Mouse (Mus musculus) myocyte (in vitro differentiated cells): ENCODE data around the gene Cdk7. TPM values are rescaled to one million over a fixed set of nuclear protein-coding genes. Genes with fewer than 3 reads are reported as not detected.
A peak's percentile ranks its signal among the peaks of the same experiment; 100 is the strongest.
"Not testable (repeated sequence)": the region's sequence is repeated elsewhere in the genome, so short reads cannot be mapped to it uniquely, and the experiment has no call there.

Experiments used
- H3K27me3 ChIP-seq: one replicate; pipeline ENCODE4 v1.6.1; 2011; ENCODE audit not compliant: control insufficient read depth, insufficient read depth, insufficient read length
- H3K36me3 ChIP-seq: one replicate; pipeline ENCODE4 v1.6.1; 2011; ENCODE audit not compliant: control insufficient read depth, insufficient read depth
- H3K4me2 ChIP-seq: one replicate; pipeline ENCODE4 v1.6.1; 2011; ENCODE audit warnings: low read depth, control low read depth
- H3K4me3 ChIP-seq: one replicate; pipeline ENCODE4 v1.5.1; 2011; ENCODE audit warnings: mild to moderate bottlenecking, control low read depth, moderate library complexity
- H3K79me2 ChIP-seq: one replicate; pipeline ENCODE4 v1.6.1; 2011; ENCODE audit not compliant: control insufficient read depth, insufficient read depth
- H3ac ChIP-seq: one replicate; pipeline ENCODE4 v1.6.1; 2011; ENCODE audit not compliant: control insufficient read depth, insufficient read length
- CEBPB ChIP-seq: IDR thresholded peaks from 2 replicates; pipeline ENCODE4 v1.6.1; 2011; ENCODE audit warnings: mild to moderate bottlenecking, moderate library complexity; ENCODE audit not compliant: poor library complexity, insufficient read depth, severe bottlenecking
- E2F4 ChIP-seq: IDR thresholded peaks from one replicate; pipeline ENCODE4 v1.6.1; 2011; ENCODE audit warnings: mild to moderate bottlenecking, control low read depth, moderate library complexity; ENCODE audit not compliant: insufficient read depth
- MAX ChIP-seq: IDR thresholded peaks from one replicate; pipeline ENCODE4 v1.6.1; 2011; ENCODE audit warnings: low read depth, mild to moderate bottlenecking, control low read depth
- MYOD1 ChIP-seq, 3 experiments: IDR thresholded peaks; one replicate each; pipeline ENCODE4 v1.6.1; 2011; ENCODE audit warnings: control low read depth in 2 of 3, low read depth in 2 of 3, mild to moderate bottlenecking in 2 of 3, moderate library complexity in 1 of 3; ENCODE audit not compliant: insufficient read length in 2 of 3, control insufficient read depth in 1 of 3
- MYOG ChIP-seq, 3 experiments: IDR thresholded peaks; one replicate each; pipeline ENCODE4 v1.6.1; 2011; ENCODE audit warnings: control low read depth in 2 of 3, low read depth in 2 of 3, mild to moderate bottlenecking in 2 of 3; ENCODE audit not compliant: insufficient read length in 2 of 3, control insufficient read depth in 1 of 3, insufficient read depth in 1 of 3
- POLR2A ChIP-seq: IDR thresholded peaks from one replicate; pipeline ENCODE4 v1.6.1; 2011; ENCODE audit warnings: low read depth, mild to moderate bottlenecking, control low read depth, moderate library complexity; ENCODE audit not compliant: insufficient read length
- POLR2AphosphoS2 ChIP-seq: IDR thresholded peaks from one replicate; pipeline ENCODE4 v1.6.1; 2011; ENCODE audit warnings: low read depth, control low read depth; ENCODE audit not compliant: insufficient read length
- REST ChIP-seq: IDR thresholded peaks from one replicate; pipeline ENCODE4 v1.6.1; 2011; ENCODE audit warnings: mild to moderate bottlenecking, control low read depth, moderate library complexity; ENCODE audit not compliant: insufficient read depth, insufficient read length
- SRF ChIP-seq: IDR thresholded peaks from one replicate; pipeline ENCODE4 v1.6.1; 2011; ENCODE audit warnings: low read depth; ENCODE audit not compliant: control insufficient read depth, insufficient read length
- TCF12 ChIP-seq: IDR thresholded peaks from one replicate; pipeline ENCODE4 v1.6.1; 2011; ENCODE audit warnings: mild to moderate bottlenecking, control low read depth; ENCODE audit not compliant: poor library complexity, insufficient read depth, severe bottlenecking
- TCF3 ChIP-seq: IDR thresholded peaks from one replicate; pipeline ENCODE4 v1.6.1; 2011; ENCODE audit warnings: low read depth, control low read depth; ENCODE audit not compliant: insufficient read length
- USF1 ChIP-seq: IDR thresholded peaks from one replicate; pipeline ENCODE4 v1.6.1; 2011; ENCODE audit warnings: low read depth, mild to moderate bottlenecking, control low read depth, moderate library complexity
- polyA plus RNA-seq: library from polyadenylated mRNA; unstranded; fragments of >200 nt; fragmentation: generic; extraction: Trizol; gene quantifications from one replicate; pipeline ENCODE4 v1.2.1, GENCODE M21; 2012; ENCODE audit warnings: missing spikeins

Cdk7 gene
- polyA plus RNA-seq, 1 experiment, result 23.6 TPM

- TF ChIP-seq TCF3, result no peak
- TF ChIP-seq REST, result no peak
- TF ChIP-seq USF1, result no peak
- no peak for TF ChIP-seq MYOG (IDR thresholded peaks at IDR 0.05; ENCODE audit: control insufficient read depth in 1 of 3, insufficient read depth in 1 of 3, insufficient read length in 2 of 3, low read depth in 2 of 3)
- no peak for TF ChIP-seq TCF12
- TF ChIP-seq CEBPB, result no peak
- TF ChIP-seq POLR2A, result no peak
- no peak for TF ChIP-seq POLR2AphosphoS2
- TF ChIP-seq MYOD1 (IDR thresholded peaks at IDR 0.05; ENCODE audit: control insufficient read depth in 1 of 3, insufficient read length in 2 of 3, low read depth in 2 of 3), result no peak
- no peak for TF ChIP-seq E2F4
- no peak for TF ChIP-seq SRF
- TF ChIP-seq MAX, result no peak
- Histone ChIP-seq H3K4me3 (no peak overlapping the region), H3K79me2 (peaks cover 31% of the 10 kb centered on the region), H3K27me3 (no peaks in the 10 kb centered on the region), H3K36me3 (no peaks in the 10 kb centered on the region), H3K4me2 (no peak overlapping the region), H3ac (no peak overlapping the region)
Observed at GRCm38 (mm10) chr13:100742831-100743230, 12.1 kb upstream of the Cdk7 start.

- Histone ChIP-seq H3K79me2 (peaks cover 29% of the 10 kb centered on the region), H3K36me3 (peaks cover 21% of the 10 kb centered on the region), H3ac (no peak overlapping the region), H3K4me2 (no peak overlapping the region), H3K27me3 (no peaks in the 10 kb centered on the region), H3K4me3 (no peak overlapping the region)
- no peak for TF ChIP-seq POLR2AphosphoS2
- no peak for TF ChIP-seq MYOD1 (IDR thresholded peaks at IDR 0.05; ENCODE audit: control insufficient read depth in 1 of 3, insufficient read length in 2 of 3, low read depth in 2 of 3)
- TF ChIP-seq TCF12, result no peak
- no peak for TF ChIP-seq USF1
- TF ChIP-seq E2F4, result no peak
- TF ChIP-seq REST, result no peak
- no peak for TF ChIP-seq TCF3
- no peak for TF ChIP-seq POLR2A
- no peak for TF ChIP-seq MYOG (IDR thresholded peaks at IDR 0.05; ENCODE audit: control insufficient read depth in 1 of 3, insufficient read depth in 1 of 3, insufficient read length in 2 of 3, low read depth in 2 of 3)
- TF ChIP-seq SRF, result no peak
- no peak for TF ChIP-seq CEBPB
- no peak for TF ChIP-seq MAX
Observed at GRCm38 (mm10) chr13:100732756-100733155, 2.0 kb upstream of the Cdk7 start.

- peaks cover 26% of the 10 kb centered on the region for H3K36me3 ChIP-seq
- H3K4me3 ChIP-seq, result peak overlapping the region; percentile 95
- H3K27me3 ChIP-seq, H3ac ChIP-seq: not testable (repeated sequence)
- H3K79me2 ChIP-seq, result peaks cover 41% of the 10 kb centered on the region
- peak overlapping the region; percentile 85 for H3K4me2 ChIP-seq
Observed at GRCm38 (mm10) chr13:100731462-100732046, 815 bp upstream of the Cdk7 start.

GRCm38 (mm10) chr13:100730153-100730860 lies 432 bp downstream of the Cdk7 start:
- TF ChIP-seq USF1, result no peak
- TF ChIP-seq TCF3, result no peak
- TF ChIP-seq POLR2AphosphoS2, result no peak
- TF ChIP-seq POLR2A, result no peak
- TF ChIP-seq MYOD1 (IDR thresholded peaks at IDR 0.05; ENCODE audit: control insufficient read depth in 1 of 3, insufficient read length in 2 of 3, low read depth in 2 of 3), result no peak
- TF ChIP-seq MAX, result no peak
- Histone ChIP-seq H3K79me2 (peaks cover 54% of the 10 kb centered on the region), H3ac (peak overlapping the region; percentile 32), H3K4me2 (peak overlapping the region; percentile 94), H3K36me3 (peaks cover 31% of the 10 kb centered on the region), H3K4me3 (peak overlapping the region; percentile 95), H3K27me3 (no peaks in the 10 kb centered on the region)

- Histone ChIP-seq H3K4me2 (peak overlapping the region; percentile 94), H3K79me2 (peaks cover 70% of the 10 kb centered on the region), H3K4me3 (peak overlapping the region; percentile 95), H3K36me3 (peaks cover 29% of the 10 kb centered on the region)
- not testable (repeated sequence) for H3ac ChIP-seq, H3K27me3 ChIP-seq
Observed at GRCm38 (mm10) chr13:100728530-100728929, 2.2 kb downstream of the Cdk7 start.
